Mouse (Mus musculus) CH12.LX (cell line): ENCODE data around the gene Mrpl36. TPM values are rescaled to one million over a fixed set of nuclear protein-coding genes. Genes with fewer than 3 reads are reported as not detected.

Experiments
- DNase-seq: peaks from one replicate; pipeline ENCODE4 v3.0.0-alpha.2; 2013; ENCODE audit errors: extremely low read depth
- H3K27ac ChIP-seq: 2 replicates; pipeline ENCODE4 v1.5.1; 2012; ENCODE audit warnings: low read depth, mild to moderate bottlenecking, control low read depth, moderate library complexity; ENCODE audit not compliant: insufficient read depth
- H3K27me3 ChIP-seq: replicated peaks from 2 replicates; pipeline ENCODE3; 2012; ENCODE audit warnings: inconsistent platforms
- H3K36me3 ChIP-seq, 2 experiments: replicated peaks in 1 of 2; 2 replicates each; pipeline versions ENCODE3 to v1.6.1; 2012; ENCODE audit warnings: inconsistent platforms in 1 of 2, low read length in 1 of 2, mild to moderate bottlenecking in 1 of 2, mixed read lengths in 1 of 2, moderate library complexity in 1 of 2; ENCODE audit not compliant: control insufficient read depth in 1 of 2, insufficient read depth in 1 of 2
- H3K4me1 ChIP-seq, 2 experiments: 2 replicates each; pipeline ENCODE4 v1.6.1; 2012; ENCODE audit warnings: inconsistent platforms in 1 of 2, moderate library complexity in 1 of 2; ENCODE audit not compliant: insufficient read depth in 2 of 2, control insufficient read depth in 1 of 2
- H3K4me2 ChIP-seq: 2 replicates; pipeline ENCODE4 v1.6.1; 2012; ENCODE audit warnings: low read depth, mild to moderate bottlenecking, control low read depth; ENCODE audit not compliant: poor library complexity, insufficient read depth, severe bottlenecking
- H3K4me3 ChIP-seq, 3 experiments: fragments of 150-350 bp in 1 of 3; sonication (generic) in 1 of 3; replicated peaks in 1 of 3; 2 replicates each; pipeline versions ENCODE3 to v1.5.1; 2011 to 2012; ENCODE audit warnings: low read depth in 2 of 3, low read length in 2 of 3, mild to moderate bottlenecking in 2 of 3, moderate library complexity in 2 of 3, control low read depth in 1 of 3, improper control_type of control experiment in 1 of 3, inconsistent platforms in 1 of 3, mixed read lengths in 1 of 3; ENCODE audit not compliant: poor library complexity in 1 of 3
- H3K79me2 ChIP-seq: replicated peaks from 2 replicates; pipeline ENCODE4 v1.6.1; 2012; ENCODE audit warnings: mild to moderate bottlenecking, moderate library complexity; ENCODE audit not compliant: control insufficient read depth, poor library complexity, insufficient read depth, severe bottlenecking; ENCODE audit errors: extremely low read depth
- H3K9ac ChIP-seq: 2 replicates; pipeline ENCODE4 v1.6.1; 2012; ENCODE audit warnings: low read depth, mild to moderate bottlenecking, control low read depth, moderate library complexity; ENCODE audit not compliant: insufficient read depth
- H3K9me3 ChIP-seq: replicated peaks from 2 replicates; pipeline ENCODE3; 2012; ENCODE audit warnings: low read length, inconsistent platforms, mixed read lengths
- CHD1 ChIP-seq: IDR thresholded peaks from 2 replicates; pipeline ENCODE4 v1.6.1; 2012; ENCODE audit warnings: low read depth, low read length, improper control_type of control experiment, inconsistent platforms
- CTCF ChIP-seq, 2 experiments: IDR thresholded peaks in 1 of 2; conservative IDR thresholded peaks in 1 of 2; 2 replicates each; pipeline ENCODE4 v1.5.1; 2011 to 2012; ENCODE audit warnings: low read depth in 2 of 2, low read length in 2 of 2, improper control_type of control experiment in 1 of 2, inconsistent platforms in 1 of 2, mild to moderate bottlenecking in 1 of 2, moderate library complexity in 1 of 2
- EP300 ChIP-seq: IDR thresholded peaks from 2 replicates; pipeline ENCODE4 v1.6.1; 2011; ENCODE audit warnings: low read length, improper control_type of control experiment
- MAZ ChIP-seq: IDR thresholded peaks from 2 replicates; pipeline ENCODE4 v1.6.1; 2012; ENCODE audit warnings: low read depth, mild to moderate bottlenecking, inconsistent platforms, low read length, improper control_type of control experiment, moderate library complexity
- MEF2A ChIP-seq: IDR thresholded peaks from 2 replicates; pipeline ENCODE4 v1.6.1; 2014; ENCODE audit warnings: low read depth, mild to moderate bottlenecking, inconsistent platforms, low read length, improper control_type of control experiment, borderline replicate concordance
- MYC ChIP-seq: IDR thresholded peaks from 2 replicates; pipeline ENCODE4 v1.6.1; 2011; ENCODE audit warnings: low read depth, mild to moderate bottlenecking, improper control_type of control experiment, low read length
- RAD21 ChIP-seq: IDR thresholded peaks from 2 replicates; pipeline ENCODE4 v1.6.1; 2011; ENCODE audit warnings: low read depth, mild to moderate bottlenecking, low read length, improper control_type of control experiment, moderate library complexity
- RCOR1 ChIP-seq: conservative IDR thresholded peaks from 2 replicates; pipeline ENCODE4 v1.6.1; 2012; ENCODE audit warnings: low read depth, mild to moderate bottlenecking, inconsistent platforms, low read length, improper control_type of control experiment
- SMC3 ChIP-seq: IDR thresholded peaks from 2 replicates; pipeline ENCODE4 v1.6.1; 2011; ENCODE audit warnings: low read depth, low read length, improper control_type of control experiment
- USF1 ChIP-seq: IDR thresholded peaks from 2 replicates; pipeline ENCODE4 v1.6.1; 2014; ENCODE audit warnings: low read depth, mild to moderate bottlenecking, inconsistent platforms, low read length, improper control_type of control experiment
- ZC3H11A ChIP-seq: IDR thresholded peaks from 2 replicates; pipeline ENCODE4 v1.6.1; 2012; ENCODE audit warnings: low read depth, mild to moderate bottlenecking, inconsistent platforms, low read length, improper control_type of control experiment
- dilution Hi-C: fragments of 300-500 bp; cut with MboI; formaldehyde crosslinking; loops from 2 replicates; pipeline ENCODE4 v1.14.3; 2020; ENCODE audit warnings: low sequenced_read_pairs; ENCODE audit not compliant: extremely low pct_unique_long_range_greater_than_20kb, extremely low pct_ligation_motif_present
- in situ Hi-C: fragments of 300-500 bp; cut with MboI; formaldehyde crosslinking; loops from 3 replicates; pipeline ENCODE4 v1.14.3; 2019; ENCODE audit warnings: low sequenced_read_pairs, low pct_ligation_motif_present, low pct_unique_long_range_greater_than_20kb, mixed read lengths
- polyA plus RNA-seq: library from polyadenylated mRNA; unstranded; fragments of >175 nt; gene quantifications from 2 replicates; pipeline ENCODE4 v1.2.1, GENCODE M21; 2012; ENCODE audit warnings: low read depth; ENCODE audit not compliant: insufficient read length
- total RNA-seq, 2 experiments: library from RNA; depleted of rRNA; stranded (reverse); fragments of 300-350 nt in 1 of 2; fragments of >200 nt in 1 of 2; gene quantifications; 2 replicates each; pipeline ENCODE4 v1.2.3; 2012 to 2014

The Mrpl36 gene
- total and polyA plus RNA-seq, 3 experiments, result 102 to 220 (median 133) TPM

DNA sequence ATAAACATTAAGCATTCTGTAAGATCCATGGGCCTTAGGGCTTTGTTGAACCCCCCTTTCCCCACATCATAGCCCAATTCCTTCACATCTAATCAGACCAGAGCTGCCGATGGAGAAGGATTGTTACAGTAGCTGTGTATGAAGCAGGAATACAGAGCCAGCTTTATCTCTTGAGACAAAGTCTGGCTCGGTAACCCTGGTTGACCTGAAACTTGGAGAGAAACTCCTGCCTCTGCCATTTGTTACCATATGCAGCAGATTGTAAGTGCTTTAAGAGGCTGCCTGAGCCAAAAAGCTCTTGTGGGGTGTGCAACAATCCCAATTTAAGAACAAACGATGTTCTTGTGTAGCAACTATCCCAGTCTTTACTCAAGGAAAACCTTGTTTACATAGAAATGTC is 3.4 kb downstream of the Mrpl36 start:
- no peak overlapping the region for H3K27ac ChIP-seq
- peaks cover 3 to 40% of the 10 kb centered on the region in 2 experiments; a peak in 3 of 4 replicates for H3K4me1 ChIP-seq

DNA sequence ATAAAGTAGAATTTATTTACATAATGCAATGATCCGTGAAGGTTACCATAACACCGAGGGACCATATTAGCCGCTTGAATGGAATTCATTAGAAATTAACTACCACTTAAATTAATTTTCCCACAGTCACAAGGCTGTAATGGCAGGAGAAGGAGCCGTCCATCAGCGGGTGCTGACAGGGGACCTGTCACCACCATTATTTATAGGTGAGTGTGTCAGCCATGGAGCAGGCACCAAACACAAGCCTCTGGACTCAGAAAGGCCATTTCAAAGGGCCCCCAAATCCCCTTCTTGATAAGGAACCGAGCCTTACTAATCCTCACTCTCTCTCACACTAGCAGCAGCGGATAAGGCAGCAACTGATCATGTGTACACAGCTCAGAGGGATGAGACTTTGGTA is 8.4 kb downstream of the Mrpl36 start:
- DNase-seq, result no peak
- Histone ChIP-seq H3K9ac (no peak overlapping the region), H3K27me3 (no peaks in the 10 kb centered on the region), H3K4me1 (peaks cover 4 to 14% of the 10 kb centered on the region in 2 experiments), H3K9me3 (no peaks in the 10 kb centered on the region), H3K79me2 (no peaks in the 10 kb centered on the region), H3K4me3 (no peak overlapping the region), H3K4me2 (no peak overlapping the region), H3K36me3 (peaks cover 9 to 20% of the 10 kb centered on the region in 2 experiments), H3K27ac (no peak overlapping the region)
- dilution Hi-C loops (no loop called here), in situ Hi-C loops (no loop called here)
- TF ChIP-seq USF1, result no peak

More for the DNA sequence above, 3.4 kb downstream of the Mrpl36 start:
- no peaks in the 10 kb centered on the region for H3K27me3 ChIP-seq
- peak overlapping the region; percentile 58 for H3K9ac ChIP-seq
- DNase-seq, result no peak
- H3K79me2 ChIP-seq, result peaks cover 11% of the 10 kb centered on the region
- H3K9me3 ChIP-seq, result no peaks in the 10 kb centered on the region
- peak overlapping the region; percentile 86 for H3K4me2 ChIP-seq
- H3K36me3 ChIP-seq, result peaks cover 9 to 23% of the 10 kb centered on the region in 2 experiments
- dilution Hi-C loops (no loop called here), in situ Hi-C loops (no loop called here)
- TF ChIP-seq MAZ (no peak), MYC (no peak), USF1 (no peak), RCOR1 (no peak), MEF2A (no peak), EP300 (no peak), ZC3H11A (no peak)
- peak overlapping the region; percentile 81 to 93 (median 91) for H3K4me3 ChIP-seq

- Histone ChIP-seq H3K4me3 (no peak overlapping the region), H3K27me3 (peaks cover 2% of the 10 kb centered on the region), H3K9me3 (peaks cover 2% of the 10 kb centered on the region), H3K27ac (no peak overlapping the region), H3K36me3 (no peaks in the 10 kb centered on the region), H3K79me2 (no peaks in the 10 kb centered on the region), H3K4me1 (peaks cover 0 to 6% of the 10 kb centered on the region in 2 experiments; a peak in 3 of 4 replicates), H3K4me2 (no peak overlapping the region), H3K9ac (no peak overlapping the region)
- in situ Hi-C loops, result no loop called here
- TF ChIP-seq MYC (0 out of 2 replicates have a peak, but pooled peaks have one; percentile 50), MAZ (no peak), SMC3 (peak; percentile 20; the same call in 1 of the 2 replicates), CTCF (conservative IDR thresholded peaks at IDR 0.05 in 1 of 2, IDR thresholded peaks at IDR 0.05 in 1 of 2; ENCODE audit: low read depth in 2 of 2, low read length in 2 of 2) (peak; percentile 39 to 60; a peak in 3 of 4 replicates), RAD21 (peak; percentile 43), CHD1 (no peak)
- DNase-seq, result peak; percentile 32
- dilution Hi-C loops, result no loop called here
Measured at GRCm38 (mm10) chr13:73345102-73345890, 17.0 kb downstream of the Mrpl36 start.
